Mouse (Mus musculus): ENCODE data around the gene Rora.

GRCm38 (mm10) chr9:69084720-69085661 lies 431.4 kb downstream of the Rora start:
- TF ChIP-seq POLR2A (IDR thresholded peaks at IDR 0.05; ENCODE audit: insufficient read length, low read depth) (no peak), MAX (IDR thresholded peaks at IDR 0.05; ENCODE audit: low read depth) (no peak), CEBPB (IDR thresholded peaks at IDR 0.05; ENCODE audit: insufficient read depth, poor library complexity, severe bottlenecking) (no peak), USF1 (IDR thresholded peaks at IDR 0.05; ENCODE audit: low read depth) (no peak), E2F4 (IDR thresholded peaks at IDR 0.05; ENCODE audit: insufficient read depth) (no peak), MYOD1 (IDR thresholded peaks at IDR 0.05; ENCODE audit: control insufficient read depth in 1 of 3, insufficient read length in 2 of 3, low read depth in 2 of 3) (no peak), TCF12 (IDR thresholded peaks at IDR 0.05; ENCODE audit: insufficient read depth, poor library complexity, severe bottlenecking) (no peak), REST (IDR thresholded peaks at IDR 0.05; ENCODE audit: insufficient read depth, insufficient read length) (no peak), POLR2AphosphoS2 (IDR thresholded peaks at IDR 0.05; ENCODE audit: insufficient read length, low read depth) (no peak)
